Mouse (Mus musculus): ENCODE results near the gene Pde4c. TPM values are rescaled to one million over a fixed set of nuclear protein-coding genes. Genes with fewer than 3 reads are reported as not detected.

Gene Pde4c
- total and polyA plus RNA-seq, 3 experiments = 2.3 to 6.5 (median 4.7) TPM

DNA sequence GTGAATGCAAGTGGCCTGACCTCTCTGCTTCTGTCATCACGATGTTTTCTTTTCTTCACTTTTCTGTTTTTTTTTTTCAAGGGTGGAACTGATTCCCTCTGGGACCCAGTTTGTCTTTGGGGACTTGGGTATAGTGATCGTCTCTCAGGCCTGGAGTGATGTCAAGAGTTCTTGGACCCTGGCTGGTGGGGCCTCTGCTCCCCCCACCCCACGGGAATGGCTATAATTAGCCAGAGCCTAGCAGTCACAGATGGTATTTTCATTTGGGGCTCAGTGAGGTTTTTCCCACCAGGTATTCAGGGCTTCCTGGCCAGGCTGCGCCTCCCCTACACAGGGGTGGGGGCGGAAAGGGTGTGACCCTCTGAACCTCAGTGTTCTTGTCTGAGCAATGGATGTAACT, 18.1 kb downstream of the Pde4c start:
- Histone ChIP-seq H3K4me3 (replicated peaks in 1 of 3; ENCODE audit: low read depth in 2 of 3, low read length in 2 of 3, poor library complexity in 1 of 3) (no peak overlapping the region), H3K27ac (ENCODE audit: insufficient read depth, low read depth) (no peak overlapping the region), H3K27me3 (replicated peaks) (no peaks in the 10 kb centered on the region), H3K9me3 (replicated peaks; ENCODE audit: low read length) (no peaks in the 10 kb centered on the region), H3K9ac (ENCODE audit: insufficient read depth, low read depth) (no peak overlapping the region), H3K36me3 (replicated peaks in 1 of 2; ENCODE audit: control insufficient read depth in 1 of 2, insufficient read depth in 1 of 2, low read length in 1 of 2) (peaks cover 0 to 19% of the 10 kb centered on the region in 2 experiments), H3K4me2 (ENCODE audit: insufficient read depth, low read depth, poor library complexity, severe bottlenecking) (no peak overlapping the region), H3K4me1 (ENCODE audit: control insufficient read depth in 1 of 2, insufficient read depth in 2 of 2) (peaks cover 5 to 24% of the 10 kb centered on the region in 2 experiments; a peak in 3 of 4 replicates), H3K79me2 (replicated peaks; ENCODE audit: control insufficient read depth, extremely low read depth, insufficient read depth, poor library complexity, severe bottlenecking) (no peaks in the 10 kb centered on the region)
- dilution Hi-C loops (cut with MboI; ENCODE audit: extremely low pct_ligation_motif_present, extremely low pct_unique_long_range_greater_than_20kb, low sequenced_read_pairs) = no loop called here
- no peak for DNase-seq (ENCODE audit: extremely low read depth)
- no peak for TF ChIP-seq IRF4 (IDR thresholded peaks at IDR 0.05; ENCODE audit: low read depth, low read length)
- no peak for TF ChIP-seq MAFK (IDR thresholded peaks at IDR 0.05; ENCODE audit: insufficient replicate concordance, low read length)
- no peak for TF ChIP-seq ZKSCAN1 (IDR thresholded peaks at IDR 0.05; ENCODE audit: borderline replicate concordance, low read depth, low read length)
- no peak for TF ChIP-seq TCF12 (IDR thresholded peaks at IDR 0.05; ENCODE audit: low read depth, low read length)
- TF ChIP-seq ZNF384 (IDR thresholded peaks at IDR 0.05; ENCODE audit: low read depth, low read length) = peak; percentile 39; the same call in 1 of the 2 replicates
- no peak for TF ChIP-seq JUN (IDR thresholded peaks at IDR 0.05; ENCODE audit: insufficient read depth, low read depth, low read length)
- in situ Hi-C loops (cut with MboI; ENCODE audit: low pct_ligation_motif_present, low pct_unique_long_range_greater_than_20kb, low sequenced_read_pairs) = no loop called here

DNA sequence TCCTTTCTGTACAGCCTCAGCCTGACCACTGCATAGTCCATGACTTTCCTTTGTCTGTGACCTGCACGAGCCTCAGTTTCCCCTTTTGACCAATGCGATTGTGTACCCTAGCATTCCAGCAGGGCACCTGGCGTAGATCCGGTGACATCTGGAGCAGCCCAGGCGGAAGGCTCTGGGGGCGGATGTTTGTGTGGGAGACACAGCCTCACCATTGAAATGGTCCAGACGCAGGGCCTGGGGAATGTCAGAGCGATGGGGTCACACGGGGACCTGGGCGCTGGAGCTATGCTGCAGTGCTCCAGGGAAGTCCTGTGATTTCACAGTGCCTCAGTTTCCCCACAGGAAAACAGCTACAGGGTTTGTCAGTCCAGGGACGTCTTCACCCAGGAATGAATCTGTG, 18.7 kb downstream of the Pde4c start:
- H3K36me3 ChIP-seq (replicated peaks in 1 of 2; ENCODE audit: control insufficient read depth in 1 of 2, insufficient read depth in 1 of 2, low read length in 1 of 2) = peaks cover 0 to 24% of the 10 kb centered on the region in 2 experiments
- H3K9ac ChIP-seq (ENCODE audit: insufficient read depth, low read depth) = no peak overlapping the region
- no peak overlapping the region for H3K27ac ChIP-seq (ENCODE audit: insufficient read depth, low read depth)
- H3K4me2 ChIP-seq (ENCODE audit: insufficient read depth, low read depth, poor library complexity, severe bottlenecking) = no peak overlapping the region
- no peaks in the 10 kb centered on the region for H3K27me3 ChIP-seq (replicated peaks)
- peaks cover 5 to 24% of the 10 kb centered on the region in 2 experiments; a peak in 3 of 4 replicates for H3K4me1 ChIP-seq (ENCODE audit: control insufficient read depth in 1 of 2, insufficient read depth in 2 of 2)
- dilution Hi-C loops (cut with MboI; ENCODE audit: extremely low pct_ligation_motif_present, extremely low pct_unique_long_range_greater_than_20kb, low sequenced_read_pairs) (no loop called here), in situ Hi-C loops (cut with MboI; ENCODE audit: low pct_ligation_motif_present, low pct_unique_long_range_greater_than_20kb, low sequenced_read_pairs) (no loop called here)
- no peaks in the 10 kb centered on the region for H3K9me3 ChIP-seq (replicated peaks; ENCODE audit: low read length)
- DNase-seq (ENCODE audit: extremely low read depth) = no peak
- no peaks in the 10 kb centered on the region for H3K79me2 ChIP-seq (replicated peaks; ENCODE audit: control insufficient read depth, extremely low read depth, insufficient read depth, poor library complexity, severe bottlenecking)
- no peak overlapping the region for H3K4me3 ChIP-seq (replicated peaks in 1 of 3; ENCODE audit: low read depth in 2 of 3, low read length in 2 of 3, poor library complexity in 1 of 3)
- TF ChIP-seq MAX (IDR thresholded peaks at IDR 0.05; ENCODE audit: low read length) (no peak), NRF1 (IDR thresholded peaks at IDR 0.05; ENCODE audit: low read depth, low read length) (no peak), POLR2AphosphoS2 (IDR thresholded peaks at IDR 0.05; ENCODE audit: low read depth, low read length) (no peak), ELF1 (IDR thresholded peaks at IDR 0.05; ENCODE audit: low read depth, low read length) (no peak), MAZ (IDR thresholded peaks at IDR 0.05; ENCODE audit: low read depth, low read length) (no peak), ZMIZ1 (IDR thresholded peaks at IDR 0.05; ENCODE audit: low read depth, low read length) (no peak), ETS1 (conservative IDR thresholded peaks at IDR 0.05; ENCODE audit: low read depth, low read length) (no peak), GABPA (IDR thresholded peaks at IDR 0.05; ENCODE audit: insufficient replicate concordance, low read depth, low read length) (no peak), SIN3A (IDR thresholded peaks at IDR 0.05; ENCODE audit: low read length) (no peak), USF1 (IDR thresholded peaks at IDR 0.05; ENCODE audit: low read depth, low read length) (no peak), JUND (conservative IDR thresholded peaks at IDR 0.05; ENCODE audit: low read depth, low read length) (no peak), EP300 (IDR thresholded peaks at IDR 0.05; ENCODE audit: low read length) (no peak), CHD2 (IDR thresholded peaks at IDR 0.05; ENCODE audit: low read length) (no peak), ZKSCAN1 (IDR thresholded peaks at IDR 0.05; ENCODE audit: borderline replicate concordance, low read depth, low read length) (no peak), ZC3H11A (IDR thresholded peaks at IDR 0.05; ENCODE audit: low read depth, low read length) (no peak)

All from CH12.LX (cell line).